Mouse (Mus musculus) intestine, postnatal 0 days (tissue): Measurements from ENCODE around the gene Ncapg. TPM values are rescaled to one million over a fixed set of nuclear protein-coding genes. Genes with fewer than 3 reads are reported as not detected.
"Not testable (repeated sequence)": the region's sequence is repeated elsewhere in the genome, so short reads cannot be mapped to it uniquely, and the experiment has no call there.

ENCODE experiments used
- ATAC-seq: fragments of 200-750 bp; cut with Nextera tagmentation; 2 replicates; pipeline ENCODE4 v1.8.0; 2017; ENCODE audit warnings: mild to moderate bottlenecking, moderate TSS enrichment, moderate library complexity
- H3K27ac ChIP-seq: fragments of 300-500 bp; sonication (generic); 2 replicates; pipeline ENCODE4 v1.5.1; 2014; ENCODE audit warnings: mild to moderate bottlenecking, low read depth, low read length, moderate library complexity
- H3K27me3 ChIP-seq: fragments of 300-500 bp; sonication (generic); replicated peaks from 2 replicates; pipeline ENCODE4 v1.6.1; 2014; ENCODE audit warnings: low read length, mixed read lengths; ENCODE audit not compliant: control insufficient read depth, insufficient read depth
- H3K36me3 ChIP-seq: fragments of 300-500 bp; sonication (generic); 2 replicates; pipeline ENCODE4 v1.6.1; 2014; ENCODE audit warnings: mild to moderate bottlenecking, moderate library complexity; ENCODE audit not compliant: control insufficient read depth, insufficient read depth
- H3K4me1 ChIP-seq: fragments of 300-500 bp; sonication (generic); replicated peaks from 2 replicates; pipeline ENCODE4 v1.6.1; 2014; ENCODE audit warnings: antibody characterized with exemption, low read length, mixed read lengths; ENCODE audit not compliant: control insufficient read depth, insufficient read depth
- H3K4me2 ChIP-seq: fragments of 300-500 bp; sonication (generic); replicated peaks from 2 replicates; pipeline ENCODE4 v1.6.1; 2014; ENCODE audit warnings: low read depth, mild to moderate bottlenecking, moderate library complexity
- H3K4me3 ChIP-seq: fragments of 300-500 bp; sonication (generic); 2 replicates; pipeline ENCODE4 v1.5.1; 2014; ENCODE audit warnings: low read depth, low read length
- H3K9ac ChIP-seq: fragments of 300-500 bp; sonication (generic); 2 replicates; pipeline ENCODE4 v1.6.1; 2014; ENCODE audit warnings: mild to moderate bottlenecking, low read depth, low read length
- H3K9me3 ChIP-seq: fragments of 300-500 bp; sonication (generic); 2 replicates; pipeline ENCODE4 v1.6.1; 2016; ENCODE audit warnings: mixed run types; ENCODE audit not compliant: control insufficient read depth
- CTCF ChIP-seq: sonication (generic); IDR thresholded peaks from 2 replicates; pipeline ENCODE4 v1.5.1; 2016; ENCODE audit warnings: low read depth, mild to moderate bottlenecking, control low read depth, antibody characterized with exemption, moderate library complexity
- WGBS: fragments of 180-500 bp; shearing (Covaris S2); extraction: QIAGEN DNeasy Blood & Tissue Kit; methylation state at CpG from one replicate; pipeline ENCODE4 v1.1.7; 2014; 5-methylcytosine and 5-hydroxymethylcytosine counted together
- polyA plus RNA-seq: library from polyadenylated mRNA; unstranded; fragments of >200 nt; fragmentation: Nextera tagmentation; extraction: Ambion mirVana; gene quantifications from 2 replicates; pipeline ENCODE4 v1.2.1, GENCODE M21; 2015

Ncapg gene
- polyA plus RNA-seq, 1 experiment from 2014 or later: 10.4 TPM

DNA sequence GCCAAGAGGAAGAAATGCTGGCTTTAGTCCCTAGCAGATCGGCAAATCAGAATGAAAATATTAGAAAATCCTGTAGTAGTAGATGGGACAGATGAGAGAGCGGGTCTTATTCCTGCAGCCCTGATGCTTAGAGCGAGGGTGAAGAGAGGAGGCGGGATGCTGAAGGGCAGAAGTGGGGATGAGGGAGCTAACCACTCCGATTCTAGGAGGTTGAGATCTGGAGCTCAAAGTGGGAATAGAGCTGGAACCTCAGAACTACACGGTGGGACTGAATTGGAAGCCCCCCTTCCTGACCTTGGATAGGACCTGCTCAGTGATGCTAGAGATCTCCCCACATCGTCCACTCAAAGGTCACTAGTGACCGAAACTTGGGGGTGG lies 30.0 kb upstream of the Ncapg start:
- no peak for ATAC-seq
- no peaks in the 10 kb centered on the region for H3K36me3 ChIP-seq
- WGBS: 2% methylated on average over 8 of the region's 8 CpGs
- H3K9me3 ChIP-seq: no peaks in the 10 kb centered on the region
- H3K4me2 ChIP-seq: peak overlapping the region; percentile 90
- peaks cover 3% of the 10 kb centered on the region; the same call in 1 of the 2 replicates for H3K27me3 ChIP-seq
- no peak overlapping the region for H3K27ac ChIP-seq
- no peak for TF ChIP-seq CTCF
- H3K4me1 ChIP-seq: peaks cover 9% of the 10 kb centered on the region
- peak overlapping the region; percentile 46 for H3K4me3 ChIP-seq
- H3K9ac ChIP-seq: no peak overlapping the region

DNA sequence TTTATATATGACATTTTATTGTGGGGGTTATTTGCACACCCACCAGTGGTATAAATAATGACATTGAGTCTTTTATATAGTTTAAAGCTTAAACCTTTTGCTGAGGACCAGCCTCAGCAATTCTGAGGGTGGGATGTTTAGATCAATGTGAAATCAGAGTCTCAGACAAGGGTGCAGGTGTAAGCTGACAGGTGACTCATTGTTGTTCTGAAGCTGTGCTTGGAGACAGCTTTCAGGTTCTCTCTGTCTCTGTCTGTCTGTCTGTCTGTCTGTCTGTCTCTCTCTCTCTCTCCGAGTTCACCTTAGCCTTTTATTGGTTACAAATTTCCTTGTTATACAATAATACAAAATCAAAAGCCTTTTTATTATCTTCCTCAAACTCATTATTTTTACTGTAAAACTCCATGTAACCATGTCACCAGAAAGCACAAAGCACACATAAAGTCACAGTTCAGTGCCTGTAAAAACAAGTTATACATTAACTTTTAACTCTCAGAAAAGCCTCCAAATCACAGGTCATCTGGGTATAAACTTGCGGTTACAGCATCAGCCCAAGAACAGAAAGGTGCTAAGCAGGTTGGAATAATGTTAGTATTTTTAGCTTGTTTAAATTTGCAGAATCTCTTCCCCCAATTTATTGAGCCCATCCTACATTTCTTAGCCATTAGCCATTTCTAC lies 18.6 kb upstream of the Ncapg start:
- Histone ChIP-seq H3K27me3 (no peaks in the 10 kb centered on the region), H3K36me3 (no peaks in the 10 kb centered on the region), H3K4me1 (no peaks in the 10 kb centered on the region), H3K4me3 (no peak overlapping the region), H3K9ac (no peak overlapping the region), H3K27ac (no peak overlapping the region), H3K4me2 (peak overlapping the region; percentile 28), H3K9me3 (no peaks in the 10 kb centered on the region)
- no peak for TF ChIP-seq CTCF
- 37% methylated on average over 2 of the region's 2 CpGs for WGBS
- ATAC-seq: peak; percentile 88

GRCm38 (mm10) chr5:45658406-45658805 lies 11.3 kb upstream of the Ncapg start:
- not testable (repeated sequence) for H3K9ac ChIP-seq, H3K27me3 ChIP-seq, ATAC-seq, H3K4me3 ChIP-seq, H3K36me3 ChIP-seq, H3K4me1 ChIP-seq, H3K27ac ChIP-seq, H3K9me3 ChIP-seq, H3K4me2 ChIP-seq
- WGBS: 95% methylated on average over 13 of the region's 13 CpGs

GRCm38 (mm10) chr5:45668324-45668723 lies 1.4 kb upstream of the Ncapg start:
- no peaks in the 10 kb centered on the region for H3K4me1 ChIP-seq
- no peaks in the 10 kb centered on the region for H3K27me3 ChIP-seq
- no peak overlapping the region for H3K9ac ChIP-seq
- WGBS: 11% methylated on average over 3 of the region's 3 CpGs
- TF ChIP-seq CTCF: peak; percentile 71
- H3K27ac ChIP-seq: no peak overlapping the region
- H3K36me3 ChIP-seq: no peaks in the 10 kb centered on the region
- no peaks in the 10 kb centered on the region for H3K9me3 ChIP-seq
- peak overlapping the region; percentile 89; the same call in 1 of the 2 replicates for H3K4me3 ChIP-seq
- no peak for ATAC-seq
- H3K4me2 ChIP-seq: peak overlapping the region; percentile 95

GRCm38 (mm10) chr5:45668831-45669230 lies 888 bp upstream of the Ncapg start:
- Histone ChIP-seq H3K4me2 (peak overlapping the region; percentile 95), H3K36me3 (no peaks in the 10 kb centered on the region), H3K4me3 (peak overlapping the region; percentile 89), H3K9me3 (no peaks in the 10 kb centered on the region), H3K9ac (peak overlapping the region; percentile 69), H3K27me3 (no peaks in the 10 kb centered on the region), H3K4me1 (no peaks in the 10 kb centered on the region), H3K27ac (peak overlapping the region; percentile 75)
- no peak for ATAC-seq
- no peak for TF ChIP-seq CTCF
- under 1% methylated on average over 3 of the region's 3 CpGs for WGBS

GRCm38 (mm10) chr5:45669234-45669597 lies 503 bp upstream of the Ncapg start:
- Histone ChIP-seq H3K27ac (peak overlapping the region; percentile 75), H3K9me3 (no peaks in the 10 kb centered on the region), H3K9ac (peak overlapping the region; percentile 69), H3K4me2 (peak overlapping the region; percentile 95), H3K36me3 (no peaks in the 10 kb centered on the region), H3K27me3 (no peaks in the 10 kb centered on the region), H3K4me3 (peak overlapping the region; percentile 89), H3K4me1 (no peaks in the 10 kb centered on the region)
- ATAC-seq: peak; percentile 39; the same call in 1 of the 2 replicates
- TF ChIP-seq CTCF: no peak
- WGBS: under 1% methylated on average over 27 of the region's 27 CpGs
